Mouse (Mus musculus) adrenal gland, postnatal 4 days (tissue): ENCODE results near the gene Nhp2. TPM values are rescaled to one million over a fixed set of nuclear protein-coding genes. Genes with fewer than 3 reads are reported as not detected.
"Not testable (repeated sequence)": the region's sequence is repeated elsewhere in the genome, so short reads cannot be mapped to it uniquely, and the experiment has no call there.

Experiments used
- DNase-seq, 2 experiments: peaks; one replicate each; pipeline ENCODE4 v3.0.0; 2021 to 2022; ENCODE audit warnings: low spot score in 2 of 2, mixed read lengths in 2 of 2
- total RNA-seq, 2 experiments: library from RNA; stranded (reverse); gene quantifications; 2 replicates each; pipeline ENCODE4 v1.2.3; 2021

The Nhp2 gene
- total RNA-seq, 2 experiments from 2014 or later: 73.2 to 74.9 TPM

DNA sequence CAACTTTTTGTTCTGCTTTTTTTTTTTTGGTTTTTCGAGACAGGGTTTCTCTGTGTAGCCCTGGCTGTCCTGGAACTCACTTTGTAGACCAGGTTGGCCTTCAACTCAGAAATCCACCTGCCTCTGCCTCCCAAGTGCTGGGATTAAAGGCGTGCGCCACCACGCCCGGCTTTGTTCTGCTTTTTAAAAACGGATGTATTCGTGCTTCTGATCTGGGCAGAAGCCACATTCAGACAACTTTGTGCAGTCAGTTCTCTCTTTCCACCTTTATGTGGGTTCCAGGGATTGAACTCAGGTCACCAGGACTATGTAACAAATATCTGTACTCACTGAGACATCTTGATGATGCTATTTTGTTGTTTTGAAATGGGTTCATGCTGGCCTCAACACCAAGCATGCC, 13.7 kb downstream of the Nhp2 start:
- DNase-seq: not testable (repeated sequence)

DNA sequence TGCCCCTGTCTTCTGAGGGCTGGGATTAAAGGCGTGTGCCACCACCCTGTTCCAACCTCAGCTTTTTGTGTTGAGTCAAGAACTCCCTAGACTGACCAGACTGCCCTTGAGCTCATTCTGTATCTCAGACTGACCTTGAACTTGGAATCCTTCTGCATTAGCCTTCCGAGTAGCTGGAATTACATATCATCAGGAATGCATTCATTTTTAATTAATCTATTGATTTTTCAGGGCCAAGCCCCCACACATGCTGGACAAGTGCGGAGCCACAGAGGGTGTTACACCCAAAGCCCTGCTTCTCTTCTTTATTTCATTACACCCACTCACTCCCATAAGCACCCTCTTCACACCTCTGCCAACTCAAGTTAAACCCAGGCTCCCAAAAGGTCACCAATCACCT, 14.2 kb downstream of the Nhp2 start:
- no peak for DNase-seq

DNA sequence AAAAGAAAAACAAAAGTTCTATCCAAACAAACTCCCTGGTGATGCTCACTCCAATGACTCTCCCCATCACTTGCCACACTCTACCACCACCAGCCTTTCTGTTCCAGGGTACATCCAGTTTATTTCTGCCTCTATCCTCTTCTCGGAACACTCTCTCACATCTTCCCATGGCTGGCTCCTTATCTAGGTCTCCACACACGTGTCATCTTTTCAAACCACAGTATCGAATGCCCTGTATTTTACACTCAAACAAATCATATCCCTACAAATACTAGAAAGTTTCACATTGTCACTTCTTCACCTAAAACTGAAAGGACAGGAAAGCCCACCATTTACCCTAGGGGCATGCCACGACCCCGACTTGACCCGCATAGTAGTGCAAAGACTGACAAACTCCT, 15.6 kb downstream of the Nhp2 start:
- no peak for DNase-seq

DNA sequence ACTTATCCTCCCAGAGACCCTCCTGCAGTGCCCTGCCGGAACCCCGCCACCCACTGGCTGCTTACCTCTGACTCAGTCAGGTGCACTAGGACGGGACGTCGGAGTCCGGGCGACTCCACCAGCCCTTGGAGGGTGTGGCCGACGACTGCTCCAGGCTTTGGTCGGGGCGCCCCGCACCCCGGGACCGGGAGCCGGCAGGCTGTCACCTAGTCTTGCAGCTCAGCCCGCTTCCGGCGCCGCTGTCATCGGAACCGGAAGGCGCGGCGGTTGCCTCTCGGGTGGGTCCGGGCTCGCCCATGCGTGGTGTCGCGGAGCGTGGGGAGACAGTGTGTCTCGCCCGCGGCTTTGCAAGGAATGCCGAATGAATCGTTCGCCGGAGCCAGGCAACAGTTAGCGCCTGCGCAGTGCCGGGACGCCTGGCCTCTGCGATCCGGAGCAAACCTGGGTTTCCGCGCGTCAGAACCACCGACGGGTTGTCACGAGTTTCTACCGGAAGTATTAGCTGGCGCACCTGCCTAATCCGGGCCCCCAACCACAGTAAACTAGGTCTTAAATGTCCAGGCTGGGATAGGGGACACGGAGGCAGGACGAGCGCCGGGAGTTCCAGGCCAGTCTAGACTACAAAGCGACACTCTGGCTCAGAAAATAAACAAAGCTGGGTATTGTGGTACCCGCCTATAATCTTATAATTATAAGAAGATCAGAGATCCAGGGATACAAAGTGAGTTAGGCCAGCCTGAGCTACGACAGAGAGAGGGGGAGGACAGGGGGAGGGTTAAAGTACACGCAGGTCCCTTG, 16.2 kb downstream of the Nhp2 start, which contains the start of gene Rmnd5b:
Gene Rmnd5b, minus strand, starts transcription at position 372 of the 798 bp plus-strand sequence.
- peak; percentile 58 to 80 for DNase-seq

DNA sequence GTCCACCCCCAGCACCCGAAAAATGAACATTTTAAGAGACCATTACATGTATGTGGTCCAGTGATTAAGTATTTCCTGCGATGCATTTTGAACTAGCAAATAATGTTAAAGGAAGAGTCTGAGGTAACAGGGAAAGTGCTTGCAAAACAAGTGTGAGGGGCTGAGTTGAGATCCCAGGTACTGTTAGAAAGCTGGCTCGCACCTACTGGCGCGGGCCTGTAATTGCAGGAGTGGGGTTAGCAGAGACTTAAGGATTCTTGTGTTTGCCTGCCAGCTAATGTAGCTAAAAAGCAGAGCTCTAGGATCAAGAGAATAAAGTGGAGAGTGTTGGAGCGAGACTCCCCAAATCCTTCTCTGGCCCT, 16.8 kb downstream of the Nhp2 start:
- DNase-seq: no peak

DNA sequence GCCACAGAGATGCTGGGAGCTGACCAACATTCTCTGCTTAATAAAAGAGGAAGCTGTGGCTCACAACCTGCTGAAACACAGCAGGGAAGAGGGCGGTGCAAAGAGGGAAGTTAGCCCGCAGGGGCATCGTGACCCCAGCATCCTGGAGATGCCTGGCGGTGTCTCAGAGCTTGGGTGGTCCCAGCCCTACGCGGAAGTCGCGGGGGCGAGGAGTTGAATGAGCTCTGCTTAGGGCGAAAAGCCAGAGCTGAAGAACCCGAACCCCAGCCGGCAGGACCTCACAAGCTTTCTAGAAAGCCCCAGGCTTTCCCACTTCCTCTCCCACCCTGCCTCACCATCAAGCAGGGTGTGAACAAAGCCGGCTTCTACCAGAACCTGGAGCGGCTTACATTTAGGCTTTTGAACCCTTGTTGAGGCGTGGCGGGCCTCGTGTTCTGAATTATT, 18.5 kb downstream of the Nhp2 start:
- DNase-seq: no peak

DNA sequence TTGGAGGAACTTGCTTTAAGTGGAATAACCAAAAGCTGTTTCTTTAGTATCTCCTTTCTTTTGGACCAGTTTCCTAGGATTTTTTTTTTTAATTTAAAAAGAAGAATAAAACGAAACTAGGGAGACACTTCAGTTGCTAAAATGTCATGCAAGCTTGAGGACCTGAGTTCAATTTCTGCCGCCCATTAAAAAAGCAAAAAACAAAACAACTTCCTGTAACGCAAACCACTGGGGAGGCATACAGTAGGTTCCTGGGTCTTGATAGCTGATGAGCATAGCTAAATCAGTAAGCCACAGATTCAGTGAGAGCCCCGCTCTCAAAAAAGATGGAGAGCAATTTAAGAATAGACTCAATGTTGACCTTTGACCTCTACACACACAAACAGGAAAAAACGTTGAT, 19.0 kb downstream of the Nhp2 start:
- no peak for DNase-seq

DNA sequence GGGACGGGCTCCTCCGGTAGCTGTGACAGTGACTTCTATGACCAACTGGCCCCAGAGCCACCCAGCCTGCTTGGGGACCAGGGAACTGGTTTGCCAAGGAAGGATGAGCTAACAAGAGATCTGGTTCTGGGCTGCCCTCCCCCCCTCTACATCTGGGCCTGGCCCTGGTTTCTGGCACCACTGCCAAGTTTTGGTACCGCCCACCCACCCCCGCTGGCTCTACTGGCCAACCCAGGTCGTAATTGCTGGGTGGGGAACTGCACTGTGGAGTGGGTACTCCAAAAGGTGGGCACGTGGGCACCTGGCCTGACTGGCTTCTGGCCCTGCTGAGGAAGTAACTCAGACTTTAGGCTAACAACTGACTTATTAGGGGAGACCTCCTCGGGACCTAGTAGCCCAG, 21.2 kb downstream of the Nhp2 start:
- DNase-seq: no peak

DNA sequence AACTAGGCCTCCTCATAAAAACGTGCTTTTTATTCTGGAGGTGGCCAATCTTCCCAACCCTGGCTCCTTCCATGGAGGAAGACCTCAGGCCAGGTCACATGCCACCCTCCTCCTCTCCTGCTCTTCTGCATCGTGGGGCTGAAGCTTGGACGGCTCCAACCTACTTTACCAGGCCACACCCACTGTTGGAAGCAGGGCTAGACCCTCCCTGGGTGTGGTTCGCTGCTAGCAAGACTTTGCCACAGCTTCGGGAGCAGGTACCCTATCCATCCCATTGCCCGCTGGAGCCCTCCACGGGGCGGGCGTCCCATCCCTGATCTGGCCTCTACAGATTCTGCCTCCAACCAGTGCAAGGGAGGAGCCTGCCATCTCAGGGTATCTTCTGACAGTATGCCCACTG, 23.7 kb downstream of the Nhp2 start:
- no peak for DNase-seq

DNA sequence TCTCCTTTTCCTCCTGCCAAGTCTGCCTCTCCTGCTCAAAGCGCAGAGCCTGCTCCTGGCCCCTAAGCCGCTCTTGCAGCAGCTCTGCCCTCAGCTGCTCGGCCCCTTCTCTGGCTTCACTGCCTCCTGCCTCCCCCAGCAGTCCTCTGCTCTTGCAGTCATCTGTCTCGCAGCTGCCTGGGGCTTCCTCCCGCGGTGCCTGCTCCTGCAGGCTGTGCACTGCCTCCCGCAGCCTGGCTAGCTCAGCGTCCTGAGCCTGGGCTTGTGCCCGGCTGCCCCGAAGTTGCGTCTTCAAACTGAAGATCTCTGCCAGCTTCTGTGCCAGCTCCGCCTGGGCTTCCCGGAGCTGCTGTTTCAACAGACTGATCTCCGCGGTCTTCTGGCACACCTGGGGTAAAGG, 24.2 kb downstream of the Nhp2 start:
- no peak for DNase-seq

DNA sequence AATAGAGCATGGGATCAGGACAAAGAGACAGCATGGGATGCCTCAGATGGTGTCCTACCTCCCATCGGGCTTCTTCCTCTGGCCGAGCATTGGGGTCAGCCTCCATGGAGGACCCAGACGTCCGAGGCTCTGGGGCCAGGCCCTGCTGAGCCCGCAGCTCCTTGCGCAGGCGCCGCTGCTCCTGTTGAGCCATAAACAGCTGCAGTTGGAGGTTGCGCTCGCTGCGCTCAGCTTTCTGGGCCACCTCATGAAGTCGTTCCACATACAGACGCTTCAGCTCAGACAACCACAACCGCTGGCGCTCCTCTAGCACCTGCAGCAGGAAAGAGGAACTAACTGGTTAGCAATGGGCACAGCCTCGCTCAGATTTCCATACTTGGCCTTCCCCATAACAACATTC, 24.7 kb downstream of the Nhp2 start:
- no peak for DNase-seq

DNA sequence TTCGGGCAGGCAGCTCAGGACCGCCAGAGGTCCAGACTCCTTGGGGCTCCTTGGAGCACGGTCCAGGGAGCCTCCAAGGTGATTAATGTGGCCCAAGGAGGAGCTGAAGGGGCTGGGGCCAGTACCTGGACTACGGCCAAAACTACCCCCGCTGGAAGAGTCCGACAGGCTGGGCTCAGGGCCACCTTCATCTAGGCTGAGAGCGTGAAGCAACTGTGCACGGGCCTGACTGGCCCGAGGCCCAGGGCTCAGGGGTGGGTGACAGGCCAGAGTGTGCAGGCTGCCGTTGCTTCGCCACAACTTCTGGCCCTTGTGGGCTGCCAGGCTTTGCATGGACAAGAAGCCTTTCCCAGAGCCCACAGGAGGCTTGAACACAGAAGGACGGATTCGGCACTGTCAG, 25.8 kb downstream of the Nhp2 start:
- no peak for DNase-seq

DNA sequence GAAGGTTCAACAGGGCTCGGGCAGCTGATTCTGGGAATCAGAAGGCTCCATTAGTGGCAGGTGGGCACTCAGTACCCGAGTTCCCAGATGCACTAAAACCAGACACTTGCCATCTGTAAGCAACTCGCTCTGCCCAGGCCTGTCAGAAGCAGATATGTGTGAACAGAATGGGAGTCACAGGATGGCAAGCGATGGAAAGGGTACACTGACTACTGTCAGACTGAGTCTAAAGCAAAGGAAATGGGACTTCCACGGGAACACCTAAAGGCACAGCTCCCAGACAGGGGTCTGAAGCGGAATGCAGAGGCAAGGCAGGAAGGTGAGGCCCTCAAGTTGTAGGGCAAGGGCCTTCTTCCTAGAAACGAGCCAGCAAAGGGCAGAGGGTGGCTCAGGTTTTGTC, 26.7 kb downstream of the Nhp2 start:
- no peak for DNase-seq

DNA sequence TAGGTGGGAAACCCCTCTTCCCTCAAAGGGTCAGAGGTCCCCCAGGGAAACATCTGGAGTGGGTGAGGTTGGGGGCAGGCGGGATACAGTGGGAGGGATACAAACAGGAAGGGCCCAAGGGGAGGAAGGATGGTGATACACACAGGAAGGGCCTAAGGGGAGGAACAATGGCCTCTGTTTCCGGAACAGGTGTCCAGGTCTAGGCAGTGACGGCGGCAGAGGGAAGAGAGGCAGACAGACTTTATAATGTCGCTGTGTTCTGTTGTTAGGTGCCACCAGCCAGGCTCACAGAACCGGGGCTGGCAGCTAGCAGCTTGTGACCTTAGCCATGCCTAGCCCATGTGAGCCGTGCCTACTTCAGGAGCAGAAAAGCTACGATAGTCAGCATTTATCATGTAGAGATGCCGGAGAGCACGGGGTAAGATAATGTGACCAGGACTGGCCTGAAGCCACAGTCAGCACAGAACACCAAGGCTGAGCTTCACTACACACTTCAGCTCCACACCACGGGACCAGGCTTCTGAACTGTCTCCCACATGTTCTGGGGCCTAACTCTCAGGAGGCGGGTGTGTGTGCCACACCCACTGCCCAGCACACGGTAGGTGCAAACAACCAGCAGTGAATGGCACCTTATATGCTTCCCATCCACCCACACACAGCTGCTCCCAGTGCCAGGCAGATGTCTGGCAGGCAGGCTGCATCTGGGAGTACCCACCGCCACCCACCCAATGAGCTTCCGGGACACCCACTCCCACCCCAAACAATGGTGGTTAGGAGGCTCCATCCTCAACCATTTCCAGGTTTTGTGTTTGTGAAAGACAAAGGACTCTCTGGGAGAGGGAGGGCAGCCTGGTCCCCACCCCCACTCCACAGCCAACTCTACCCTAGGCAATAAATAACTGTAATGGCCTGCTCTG, 27.5 kb downstream of the Nhp2 start:
- no peak for DNase-seq

DNA sequence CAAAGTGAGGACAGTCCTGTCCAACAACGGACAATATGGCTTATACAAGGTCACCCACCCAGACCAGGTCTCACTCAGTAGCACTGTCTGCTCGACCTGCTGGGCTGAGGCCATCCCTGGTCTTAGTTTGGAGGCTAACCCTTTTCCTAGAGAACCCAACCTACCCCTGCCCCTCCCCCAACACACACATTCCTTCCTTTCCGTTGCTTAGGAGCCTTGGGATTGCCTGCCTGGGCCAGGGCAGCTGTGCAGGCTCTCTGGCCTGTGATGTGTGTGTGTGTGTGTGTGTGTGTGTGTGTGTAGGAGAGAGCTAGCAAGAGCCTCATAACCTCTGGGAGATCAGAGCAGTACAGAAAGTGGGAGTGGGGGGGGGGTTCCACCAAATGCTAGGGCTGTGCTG, 29.0 kb downstream of the Nhp2 start:
- DNase-seq: no peak

DNA sequence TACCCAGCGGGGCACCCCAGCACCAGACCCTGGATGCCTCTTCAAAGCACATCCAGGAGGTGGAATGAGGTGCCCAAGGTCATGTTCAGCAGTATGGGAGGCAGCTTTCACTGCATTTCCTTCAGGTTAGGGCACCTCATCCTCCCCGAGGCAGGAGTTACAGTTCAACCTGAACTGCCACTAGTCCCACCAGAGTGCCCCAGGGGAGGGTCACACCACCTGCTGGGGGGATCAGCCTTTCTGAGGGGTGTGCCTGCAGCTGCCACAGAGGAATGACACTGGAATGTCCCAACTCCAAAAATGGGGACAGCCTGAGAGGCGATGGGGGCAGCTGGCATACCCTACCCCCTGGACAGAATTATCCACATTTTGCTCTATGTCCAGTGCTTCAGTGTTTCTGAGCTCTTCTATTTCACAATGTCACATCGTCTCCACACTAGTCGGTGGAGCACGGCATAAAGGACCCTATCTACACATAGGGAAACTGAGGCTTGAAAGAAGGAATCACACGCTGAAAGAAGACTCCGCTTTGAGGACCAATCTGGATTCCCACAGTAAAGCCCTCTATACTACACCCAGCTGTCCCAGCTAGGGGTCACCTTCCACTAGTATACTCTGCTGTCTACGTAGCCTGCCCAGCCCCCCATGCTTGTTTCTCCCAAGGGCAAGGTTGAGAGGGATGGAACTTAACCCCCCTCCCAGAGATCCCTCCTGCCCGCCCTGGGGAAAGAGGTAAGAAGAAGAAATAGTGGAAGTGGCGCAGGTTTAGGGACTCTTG, 29.8 kb downstream of the Nhp2 start:
- no peak for DNase-seq

DNA sequence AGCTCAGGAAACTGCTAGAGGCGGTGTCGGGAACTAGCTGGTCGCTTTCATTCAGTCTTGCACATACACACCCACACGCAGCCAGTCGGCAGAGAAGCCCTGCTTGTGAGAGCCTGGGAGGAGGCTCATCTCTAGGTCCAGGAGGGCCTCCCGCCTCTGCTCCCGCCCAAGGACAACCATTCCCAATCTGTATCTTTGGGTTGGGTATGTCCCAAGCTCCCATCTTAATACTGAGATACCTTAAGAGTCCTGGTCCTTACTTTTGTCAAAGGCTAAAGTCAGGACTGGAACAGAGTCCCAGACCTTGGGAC, 30.3 kb downstream of the Nhp2 start:
- no peak for DNase-seq

DNA sequence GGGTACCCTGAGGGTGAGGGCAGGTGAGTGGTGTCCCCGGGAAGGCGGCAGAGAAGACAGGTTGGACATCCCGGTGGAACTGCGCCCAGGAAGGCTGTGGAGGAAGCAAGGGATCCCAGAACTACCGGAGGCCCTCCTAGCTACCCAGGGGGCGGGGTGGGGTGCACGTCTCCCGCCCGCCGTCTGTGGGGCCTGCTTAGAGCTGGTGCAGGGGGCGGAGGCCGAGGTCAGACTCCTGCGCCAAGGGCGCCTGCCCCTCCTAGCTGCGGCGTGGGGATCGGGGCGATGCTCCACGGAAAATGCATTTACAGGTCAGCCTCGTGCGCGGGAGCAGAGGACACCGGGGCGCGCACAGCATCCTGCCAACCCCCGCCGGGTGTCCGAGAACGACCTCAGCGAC, 30.7 kb downstream of the Nhp2 start:
- no peak for DNase-seq

DNA sequence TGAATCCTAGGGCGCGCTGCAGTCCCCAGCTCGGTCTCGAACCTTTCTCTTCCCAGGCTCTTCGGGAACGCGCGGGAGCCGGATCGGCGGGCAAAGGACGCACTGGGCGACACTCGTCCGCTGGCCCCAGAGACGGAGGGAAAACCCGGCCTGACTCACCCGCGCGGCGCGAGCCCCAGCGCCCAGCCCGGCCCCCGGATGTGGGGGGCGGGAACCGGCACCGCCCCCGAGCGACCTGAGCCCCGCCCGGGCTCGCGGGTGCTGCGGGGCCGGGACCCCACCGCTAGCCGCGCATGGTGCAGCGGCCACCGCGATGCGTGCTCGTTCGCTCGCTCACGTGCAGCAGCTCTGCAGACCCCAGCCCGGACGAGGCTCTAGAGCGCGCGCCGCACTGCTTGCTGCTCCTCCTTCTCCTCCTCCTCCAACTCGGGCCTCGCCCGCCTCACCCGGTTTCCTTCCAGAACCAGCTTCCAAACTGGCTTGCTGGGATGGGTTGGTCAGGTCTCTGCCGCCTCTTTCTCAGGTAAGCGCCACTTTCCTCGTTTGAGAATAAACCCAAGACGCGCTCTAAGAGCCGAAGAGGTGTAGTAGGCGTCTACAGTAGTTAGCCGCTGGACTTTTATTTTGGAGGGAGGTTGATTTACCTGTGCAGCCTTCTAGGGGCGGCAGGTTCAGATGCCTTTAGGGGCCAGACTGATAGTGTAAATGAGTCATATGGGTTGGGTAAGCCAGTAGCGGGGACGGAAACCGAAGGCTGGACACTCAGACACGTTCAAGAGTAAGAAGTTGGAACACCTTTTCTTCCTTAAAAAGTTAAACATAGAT, 31.4 kb downstream of the Nhp2 start, which contains the start of the genes N4bp3 and D930048N14Rik:
Gene N4bp3, minus strand, starts transcription at position 152 of the 825 bp plus-strand sequence.
Gene D930048N14Rik, plus strand, starts transcription at position 264 of the 825 bp plus-strand sequence.
- peak; percentile 65 to 72 for DNase-seq

DNA sequence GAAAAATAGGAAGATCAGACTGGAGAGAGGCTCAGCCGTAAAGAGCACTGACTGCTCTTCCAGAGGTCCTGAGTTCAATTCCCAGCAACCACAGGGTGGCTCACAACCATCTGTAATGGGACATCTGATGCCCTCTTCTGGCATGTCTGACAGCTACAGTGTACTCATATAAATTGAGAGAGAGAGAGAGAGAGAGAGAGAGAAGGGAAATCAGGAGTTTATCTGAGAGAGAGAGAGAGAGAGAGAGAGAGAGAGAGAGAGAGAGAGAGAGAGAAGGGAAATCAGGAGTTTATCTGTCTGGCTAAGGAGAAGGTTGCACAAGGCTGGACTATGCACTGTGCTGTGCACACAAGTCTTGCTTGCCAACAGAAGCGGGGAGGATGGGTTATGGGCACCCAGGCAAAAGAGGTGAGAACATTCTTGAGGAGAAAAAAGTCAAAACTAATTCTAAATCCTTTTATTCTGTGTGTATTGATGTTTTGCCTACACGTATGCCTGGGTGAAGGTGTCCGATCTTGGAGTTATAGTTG, 33.4 kb downstream of the Nhp2 start:
- DNase-seq: no peak
